Mouse (Mus musculus) midbrain, embryonic 14.5 days (tissue): ENCODE results near the gene Pmm1. TPM values are rescaled to one million over a fixed set of nuclear protein-coding genes. Genes with fewer than 3 reads are reported as not detected.

Experiments used
- ATAC-seq: fragments of 200-750 bp; cut with Nextera tagmentation; 2 replicates; pipeline ENCODE4 v1.8.0; 2017; ENCODE audit warnings: moderate number of reproducible peaks, moderate library complexity; ENCODE audit not compliant: low FRiP score, low TSS enrichment
- DNase-seq: peaks from one replicate; pipeline ENCODE4 v3.0.0-alpha.2; 2015
- H3K27ac ChIP-seq: fragments of 300-500 bp; sonication (generic); replicated peaks from 2 replicates; pipeline ENCODE4 v1.5.1; 2014; ENCODE audit warnings: mild to moderate bottlenecking, low read depth, low read length, moderate library complexity
- H3K27me3 ChIP-seq: fragments of 300-500 bp; sonication (generic); 2 replicates; pipeline ENCODE4 v1.6.1; 2014; ENCODE audit warnings: low read length, control low read depth, mixed read lengths; ENCODE audit not compliant: control insufficient read depth, insufficient read depth
- H3K36me3 ChIP-seq: fragments of 300-500 bp; sonication (generic); 2 replicates; pipeline ENCODE4 v1.6.1; 2014; ENCODE audit warnings: low read length, control low read depth; ENCODE audit not compliant: control insufficient read depth, insufficient read depth
- H3K4me1 ChIP-seq: fragments of 300-500 bp; sonication (generic); 2 replicates; pipeline ENCODE4 v1.6.1; 2014; ENCODE audit warnings: mild to moderate bottlenecking, antibody characterized with exemption, low read length, control low read depth; ENCODE audit not compliant: control insufficient read depth, insufficient read depth
- H3K4me2 ChIP-seq: fragments of 300-500 bp; sonication (generic); 2 replicates; pipeline ENCODE4 v1.6.1; 2014; ENCODE audit warnings: mild to moderate bottlenecking, low read length, moderate library complexity
- H3K4me3 ChIP-seq: fragments of 300-500 bp; sonication (generic); replicated peaks from 2 replicates; pipeline ENCODE4 v1.5.1; 2014; ENCODE audit warnings: low read depth, low read length
- H3K9ac ChIP-seq: fragments of 300-500 bp; sonication (generic); replicated peaks from 2 replicates; pipeline ENCODE4 v1.6.1; 2014; ENCODE audit warnings: mild to moderate bottlenecking, low read length, moderate library complexity
- H3K9me3 ChIP-seq: fragments of 300-500 bp; sonication (generic); 2 replicates; pipeline ENCODE4 v1.6.1; 2016; ENCODE audit warnings: low read length, control low read depth, mixed read lengths; ENCODE audit not compliant: control insufficient read depth
- WGBS: fragments of 180-500 bp; shearing (Covaris S2); extraction: QIAGEN DNeasy Blood & Tissue Kit; methylation state at CpG from one replicate; pipeline ENCODE4 v1.1.7; 2014; 5-methylcytosine and 5-hydroxymethylcytosine counted together
- polyA plus RNA-seq: library from polyadenylated mRNA; unstranded; fragments of >200 nt; fragmentation: Nextera tagmentation; extraction: Ambion mirVana; gene quantifications from 2 replicates; pipeline ENCODE4 v1.2.1, GENCODE M21; 2014

Pmm1 gene
- polyA plus RNA-seq, 1 experiment from 2014 or later = 67.1 TPM

DNA sequence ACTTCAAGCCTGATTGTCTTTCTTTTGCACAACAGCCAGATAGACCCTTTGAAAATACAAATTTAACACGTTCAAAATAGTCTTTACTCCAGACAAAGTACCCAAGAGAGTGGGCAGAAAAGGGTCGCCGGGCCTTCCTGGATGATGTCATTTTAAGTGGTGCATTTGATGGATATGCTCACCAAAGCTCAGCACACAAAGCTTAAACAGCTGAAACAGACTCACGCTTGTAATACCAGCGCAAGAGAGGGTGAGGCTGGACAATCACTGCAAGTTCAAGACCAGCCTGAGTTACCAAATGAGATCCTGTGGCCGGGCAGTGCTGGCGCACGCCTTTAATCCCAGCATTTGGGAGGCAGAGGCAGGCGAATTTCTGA is 34.3 kb downstream of the Pmm1 start:
- H3K4me1 ChIP-seq = peaks cover 10% of the 10 kb centered on the region
- peak; percentile 60 for ATAC-seq
- 23% methylated on average over 9 of the region's 9 CpGs for WGBS

DNA sequence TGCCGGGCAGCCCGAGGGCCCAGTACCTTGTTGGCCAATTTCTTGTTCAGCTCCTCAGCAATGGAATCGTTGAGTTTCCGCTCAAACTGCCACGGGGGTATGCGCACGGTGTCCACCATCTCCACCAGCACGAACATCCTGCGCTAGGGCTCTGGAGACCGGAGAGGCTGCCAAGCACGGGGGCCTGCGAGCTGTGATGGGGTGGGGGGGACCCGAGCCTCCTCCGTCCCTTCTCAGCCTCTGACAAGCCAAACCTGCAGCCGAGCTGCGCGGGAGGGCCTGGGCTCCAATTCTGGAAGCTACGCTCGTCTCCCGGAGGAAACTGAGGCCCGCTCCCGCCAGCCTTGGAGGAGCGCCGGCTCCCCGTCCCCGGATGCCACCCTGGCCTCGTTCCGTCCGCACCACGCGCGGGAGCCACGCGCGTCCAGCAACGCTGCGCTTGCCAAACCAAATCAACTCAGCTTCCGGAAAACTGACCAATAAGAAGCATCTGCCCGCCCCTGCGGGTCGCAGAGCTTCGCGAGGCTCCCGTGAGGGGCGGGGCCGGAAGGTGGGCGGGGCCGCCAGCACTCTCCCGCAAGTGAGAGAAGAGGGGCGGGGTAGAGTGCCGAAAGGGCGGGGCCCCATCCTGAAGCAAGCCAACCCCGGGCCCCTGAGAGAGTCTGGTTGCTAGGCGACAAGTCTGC is 34.8 kb downstream of the Pmm1 start, which contains the start of gene Polr3h:
Gene Polr3h (minus strand): TSS at position 481 of the 686 bp plus-strand sequence.
- peaks cover 10% of the 10 kb centered on the region for H3K4me1 ChIP-seq
- ATAC-seq = peak; percentile 96
- peak within 1 kb of the TSS; percentile 73 for H3K27ac ChIP-seq
- DNase-seq = peak; percentile 99
- under 1% methylated on average over 54 of the region's 54 CpGs for WGBS
- no peaks in the 10 kb centered on the region for H3K27me3 ChIP-seq
- H3K4me2 ChIP-seq = peak within 1 kb of the TSS; percentile 95
- peak within 1 kb of the TSS; percentile 74 for H3K4me3 ChIP-seq
- H3K36me3 ChIP-seq = no peaks in the 10 kb centered on the region
- peak within 1 kb of the TSS; percentile 59 for H3K9ac ChIP-seq
- H3K9me3 ChIP-seq = no peaks in the 10 kb centered on the region

More for the DNA sequence above, 34.3 kb downstream of the Pmm1 start:
- no peak overlapping the region for H3K4me3 ChIP-seq
- no peaks in the 10 kb centered on the region for H3K36me3 ChIP-seq
- no peak overlapping the region for H3K9ac ChIP-seq
- peak overlapping the region; percentile 65 for H3K27ac ChIP-seq
- H3K27me3 ChIP-seq = no peaks in the 10 kb centered on the region
- no peaks in the 10 kb centered on the region for H3K9me3 ChIP-seq
- no peak for DNase-seq
- H3K4me2 ChIP-seq = peak overlapping the region; percentile 95

DNA sequence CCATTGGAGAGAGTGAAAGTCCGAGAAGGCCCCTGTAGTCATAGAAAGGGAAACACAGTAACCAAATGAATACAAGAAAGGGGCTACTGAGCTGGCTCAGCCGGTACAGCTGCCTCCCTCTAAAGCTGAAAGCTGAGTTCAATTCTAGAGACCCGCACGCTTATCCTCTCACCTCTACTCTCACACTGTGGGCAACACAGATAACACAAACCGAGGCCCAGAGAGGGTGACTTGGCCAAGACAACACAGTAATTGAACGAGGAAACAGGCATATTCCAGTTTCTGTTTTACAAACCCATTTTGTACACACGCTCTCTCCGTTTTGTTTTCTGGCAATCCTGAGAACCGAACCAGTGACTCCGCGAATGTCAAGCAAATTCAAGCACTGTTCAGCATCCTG is 35.8 kb downstream of the Pmm1 start:
- Histone ChIP-seq H3K36me3 (no peaks in the 10 kb centered on the region), H3K9me3 (no peaks in the 10 kb centered on the region), H3K27me3 (no peaks in the 10 kb centered on the region), H3K4me1 (peaks cover 10% of the 10 kb centered on the region), H3K9ac (no peak overlapping the region), H3K4me3 (peak overlapping the region; percentile 74), H3K27ac (no peak overlapping the region), H3K4me2 (peak overlapping the region; percentile 95)
- no peak for DNase-seq
- ATAC-seq = no peak
- WGBS = 85% methylated on average over 11 of the region's 11 CpGs

DNA sequence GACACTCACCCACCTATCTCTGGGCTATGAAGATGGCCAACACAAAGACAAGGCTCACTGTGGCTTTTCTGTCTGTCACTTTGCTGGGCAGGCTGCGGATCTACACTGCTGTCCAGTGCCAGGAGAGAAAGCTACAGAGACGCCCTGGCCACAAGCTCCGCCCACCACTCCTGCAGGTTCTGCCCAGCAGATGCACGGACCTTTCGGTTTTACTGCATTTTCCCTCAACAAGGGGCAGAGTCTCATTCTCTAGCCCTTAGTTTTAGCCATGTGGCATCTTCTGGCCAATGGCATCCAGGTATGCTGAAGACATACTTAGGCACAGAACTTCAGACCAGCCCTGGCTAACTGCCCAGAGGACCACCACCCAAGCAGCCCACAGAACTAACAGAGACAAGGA is 39.5 kb downstream of the Pmm1 start:
- Histone ChIP-seq H3K27ac (0 out of 2 replicates have a peak overlapping the region, but pooled peaks have one; percentile 32), H3K4me3 (no peak overlapping the region), H3K27me3 (no peaks in the 10 kb centered on the region), H3K36me3 (peaks cover 19% of the 10 kb centered on the region), H3K9me3 (no peaks in the 10 kb centered on the region), H3K9ac (no peak overlapping the region), H3K4me2 (no peak overlapping the region), H3K4me1 (peaks cover 10% of the 10 kb centered on the region)
- 76% methylated on average over 5 of the region's 5 CpGs for WGBS
- ATAC-seq (no peak), DNase-seq (no peak)

DNA sequence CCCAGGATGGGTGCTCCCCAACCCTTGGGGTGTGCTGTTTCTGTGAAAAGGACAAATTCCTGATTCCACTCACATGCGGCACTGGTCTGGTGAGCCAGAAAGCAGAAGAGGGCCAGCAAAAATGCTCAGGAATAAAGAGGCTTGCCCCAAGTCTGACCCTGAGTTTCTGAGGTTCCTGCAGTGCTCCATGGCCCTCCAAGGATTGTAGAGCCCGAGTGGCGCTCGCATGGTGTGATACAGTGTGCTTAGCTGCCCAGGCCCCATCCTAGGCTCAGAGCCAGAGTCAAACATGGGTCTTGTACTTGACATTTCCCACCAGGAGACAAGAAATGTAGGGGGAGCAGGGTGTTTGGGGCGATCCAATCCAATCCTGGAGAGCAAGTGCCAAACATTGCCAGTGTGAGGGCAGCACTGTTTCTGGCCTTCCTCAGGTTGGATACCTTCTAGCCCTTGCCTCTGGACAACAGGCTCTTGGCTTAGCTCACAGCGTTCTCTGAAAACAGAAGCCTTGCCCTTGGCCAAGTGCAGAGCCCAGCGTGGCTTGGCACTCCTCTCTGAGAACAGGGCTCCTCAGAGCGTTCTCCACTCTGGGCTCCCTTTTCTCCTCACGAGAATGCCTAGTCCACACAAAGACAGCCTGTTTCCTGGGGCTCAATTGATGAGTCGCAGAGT is 40.0 kb downstream of the Pmm1 start:
- ATAC-seq = no peak
- Histone ChIP-seq H3K4me1 (peaks cover 10% of the 10 kb centered on the region), H3K4me2 (no peak overlapping the region), H3K9me3 (no peaks in the 10 kb centered on the region), H3K27me3 (no peaks in the 10 kb centered on the region), H3K9ac (no peak overlapping the region), H3K36me3 (peaks cover 25% of the 10 kb centered on the region), H3K27ac (0 out of 2 replicates have a peak overlapping the region, but pooled peaks have one; percentile 32), H3K4me3 (no peak overlapping the region)
- WGBS = 84% methylated on average over 10 of the region's 10 CpGs
- no peak for DNase-seq

DNA sequence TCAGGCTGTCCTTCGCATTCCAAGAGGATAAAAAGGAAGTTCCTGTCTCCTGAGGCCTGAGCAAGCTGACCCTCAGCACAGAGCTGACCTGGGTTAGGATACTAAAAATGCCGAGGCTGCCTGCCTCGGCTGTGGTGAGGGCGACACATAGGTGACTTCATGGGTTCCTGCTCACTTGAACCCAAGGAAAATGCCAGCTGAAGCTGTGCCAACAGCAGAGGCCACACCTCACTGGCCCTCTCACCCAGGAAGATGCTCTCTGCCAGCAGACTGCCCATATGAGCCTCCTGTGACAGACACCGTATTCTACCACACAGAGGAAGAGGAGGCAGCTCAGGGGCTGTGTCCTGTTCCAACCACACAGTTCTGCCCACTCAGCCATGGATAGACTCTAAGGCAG is 41.7 kb downstream of the Pmm1 start:
- ATAC-seq = no peak
- DNase-seq = no peak
- H3K4me2 ChIP-seq = no peak overlapping the region
- H3K36me3 ChIP-seq = peaks cover 41% of the 10 kb centered on the region
- H3K9ac ChIP-seq = no peak overlapping the region
- no peaks in the 10 kb centered on the region for H3K4me1 ChIP-seq
- H3K27me3 ChIP-seq = no peaks in the 10 kb centered on the region
- H3K9me3 ChIP-seq = no peaks in the 10 kb centered on the region
- WGBS = 91% methylated on average over 5 of the region's 5 CpGs
- H3K4me3 ChIP-seq = no peak overlapping the region
- H3K27ac ChIP-seq = no peak overlapping the region

DNA sequence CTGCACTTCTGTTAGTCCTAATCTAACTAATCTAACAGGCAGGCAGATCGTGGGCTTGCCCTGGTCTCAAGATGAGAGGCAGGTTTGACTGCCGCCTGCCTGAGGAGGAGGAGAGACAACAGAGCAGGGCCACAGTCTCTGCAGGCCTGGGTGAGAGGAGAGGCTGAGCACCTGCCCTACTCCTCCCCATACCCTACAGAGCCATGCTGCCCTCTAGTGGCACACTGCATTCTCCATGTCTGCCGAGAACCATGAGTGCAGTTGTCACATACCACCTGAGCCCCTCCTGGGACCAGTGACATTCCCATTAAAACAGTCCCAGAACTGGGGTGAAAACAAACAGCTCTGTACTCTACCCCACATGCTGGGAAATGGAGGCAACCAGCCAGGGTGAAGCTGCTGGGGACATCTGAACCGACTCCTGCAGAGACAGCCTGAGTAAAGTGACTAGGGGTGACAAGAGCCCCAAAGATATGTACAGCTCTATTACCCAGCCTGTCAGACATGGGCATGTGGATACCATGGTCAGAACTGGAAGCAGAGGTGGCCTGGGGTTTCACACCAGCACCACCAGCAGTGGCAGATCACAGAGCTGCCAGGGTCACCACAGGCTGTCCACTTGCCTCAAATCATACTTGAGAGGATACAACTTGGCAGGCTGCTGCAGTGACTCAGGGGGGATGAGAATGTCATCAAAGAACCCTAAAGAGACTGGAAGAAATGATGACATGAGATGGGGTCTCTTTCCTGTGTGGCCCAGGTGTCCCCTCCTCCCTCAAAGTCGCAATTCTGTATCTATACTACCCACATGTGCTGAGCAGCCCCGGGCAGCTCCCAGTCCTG is 42.9 kb downstream of the Pmm1 start:
- no peak overlapping the region for H3K4me3 ChIP-seq
- no peak overlapping the region for H3K9ac ChIP-seq
- 58% methylated on average over 6 of the region's 6 CpGs for WGBS
- no peaks in the 10 kb centered on the region for H3K9me3 ChIP-seq
- H3K27ac ChIP-seq = no peak overlapping the region
- no peak for ATAC-seq
- no peak overlapping the region for H3K4me2 ChIP-seq
- no peaks in the 10 kb centered on the region for H3K27me3 ChIP-seq
- DNase-seq = peak; percentile 76
- peaks cover 53% of the 10 kb centered on the region for H3K36me3 ChIP-seq
- no peaks in the 10 kb centered on the region for H3K4me1 ChIP-seq

DNA sequence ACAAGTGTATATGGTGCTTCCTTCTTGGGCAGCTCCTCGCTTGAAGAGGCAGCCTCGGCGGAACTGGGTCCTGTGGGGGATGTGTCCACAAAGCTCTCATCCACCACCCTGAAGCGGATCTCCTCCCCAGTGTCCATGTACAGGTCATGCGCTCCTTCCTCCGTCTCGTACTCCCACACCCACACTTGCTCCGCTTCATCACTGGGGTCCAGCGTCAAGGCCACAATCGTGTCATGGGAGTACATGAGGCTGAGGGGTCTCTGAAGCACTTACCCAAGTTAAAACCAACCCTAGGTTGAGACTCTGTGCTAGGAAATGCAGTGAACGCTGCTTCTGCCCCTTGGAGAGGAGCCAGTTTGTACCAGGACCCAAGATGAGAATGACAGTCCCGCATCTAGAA is 43.5 kb downstream of the Pmm1 start:
- no peak for DNase-seq
- WGBS = 93% methylated on average over 12 of the region's 12 CpGs
- H3K36me3 ChIP-seq = peaks cover 60% of the 10 kb centered on the region
- no peak overlapping the region for H3K27ac ChIP-seq
- no peaks in the 10 kb centered on the region for H3K9me3 ChIP-seq
- no peak overlapping the region for H3K4me3 ChIP-seq
- no peaks in the 10 kb centered on the region for H3K27me3 ChIP-seq
- no peak overlapping the region for H3K4me2 ChIP-seq
- no peak overlapping the region for H3K9ac ChIP-seq
- no peak for ATAC-seq
- no peaks in the 10 kb centered on the region for H3K4me1 ChIP-seq
